Mouse (Mus musculus) Patski (cell line): ENCODE data around the gene Dda1. TPM values are rescaled to one million over a fixed set of nuclear protein-coding genes. Genes with fewer than 3 reads are reported as not detected.
"Not testable (repeated sequence)": the region's sequence is repeated elsewhere in the genome, so short reads cannot be mapped to it uniquely, and the experiment has no call there.

Source experiments
- ATAC-seq: fragments of 100-300 bp; one replicate; pipeline ENCODE4 v1.8.0; 2021
- CTCF ChIA-PET: fragments of 350-600 bp; sonication (Branson Sonifier 250); formaldehyde crosslinking; loops from one replicate; lab custom pipeline; 2022; ENCODE audit warnings: inconsistent platforms; lab: Charles Lee
- POLR2A ChIA-PET: fragments of 350-600 bp; sonication (Branson Sonifier 250); formaldehyde crosslinking; loops from one replicate; lab custom pipeline; 2022; ENCODE audit warnings: antibody characterized with exemption, inconsistent platforms; lab: Charles Lee
- DNase-seq: peaks from one replicate; pipeline ENCODE4 v3.0.0-alpha.2; 2011; ENCODE audit warnings: low read depth, low spot score
- H3K27me3 ChIP-seq: fragments of 371-371 bp; one replicate; pipeline ENCODE4 v1.5.1; 2021
- CTCF ChIP-seq: fragments of 100-300 bp; IDR thresholded peaks from one replicate; pipeline ENCODE4 v1.5.1; 2021
- in situ Hi-C: fragments of 300-500 bp; cut with MboI; formaldehyde crosslinking; loops from 3 replicates; pipeline ENCODE4 v1.11.1; 2018; ENCODE audit warnings: low pct_unique_long_range_greater_than_20kb, mixed read lengths
- polyA plus RNA-seq: library from polyadenylated mRNA; unstranded; gene quantifications from one replicate; pipeline ENCODE4 v1.2.3, GENCODE M21; 2021

The Dda1 gene
- 67.8 TPM for polyA plus RNA-seq

GRCm38 (mm10) chr8:71468916-71469315, at the start of gene Dda1:
TSS of gene Dda1 (plus strand) at chr8:71469199.
- peak; percentile 61 for ATAC-seq
- CTCF ChIA-PET: interaction anchor here (0.9 kb wide), 1 partner anchor 50 kb away, joined by 4 read pairs; no protein-coding TSS in a partner anchor
- POLR2A ChIA-PET: interaction anchor here (1.8 kb wide), 1 partner anchor 19 kb away, joined by 6 read pairs; the partner anchor contains the start of gene Gtpbp3
- peak; percentile 88 for DNase-seq
- in situ Hi-C loops: no loop called here
- H3K27me3 ChIP-seq: no peaks in the 10 kb centered on the region
- TF ChIP-seq CTCF: no peak

GRCm38 (mm10) chr8:71422121-71422520, 46.9 kb upstream of the Dda1 start:
- no peak for ATAC-seq

GRCm38 (mm10) chr8:71432935-71433334, 36.1 kb upstream of the Dda1 start:
- ATAC-seq, in situ Hi-C loops, CTCF ChIA-PET, DNase-seq, POLR2A ChIA-PET: not testable (repeated sequence)
- H3K27me3 ChIP-seq: peaks cover 13% of the 10 kb centered on the region

More at GRCm38 (mm10) chr8:71422121-71422520, 46.9 kb upstream of the Dda1 start:
- ChIA-PET CTCF (no interaction called here), POLR2A (no interaction called here)
- no peak for DNase-seq
- in situ Hi-C loops: no loop called here
- peaks cover 2% of the 10 kb centered on the region for H3K27me3 ChIP-seq
- TF ChIP-seq CTCF: no peak

- CTCF ChIA-PET: interaction anchor here (1.0 kb wide), 1 partner anchor 27 kb away, joined by 3 read pairs; no protein-coding TSS in a partner anchor
- in situ Hi-C loops: no loop called here
Observed at GRCm38 (mm10) chr8:71437041-71437440, 32.0 kb upstream of the Dda1 start.

GRCm38 (mm10) chr8:71441404-71441803, 27.6 kb upstream of the Dda1 start:
- CTCF ChIA-PET: interaction anchor here (0.7 to 4.1 kb wide), 8 partner anchors 16 to 89 kb away, joined by 3 to 29 read pairs (median 6); partner anchors contain the start of genes Abhd8 and Mrpl34
- DNase-seq: peak; percentile 15
- no peak for ATAC-seq
- TF ChIP-seq CTCF: no peak
- H3K27me3 ChIP-seq: peaks cover 9% of the 10 kb centered on the region
- POLR2A ChIA-PET: no interaction called here
- in situ Hi-C loops: loop anchor here (5.0 kb wide), 1 partner anchor 81 kb away; no protein-coding TSS in a partner anchor

More at GRCm38 (mm10) chr8:71437041-71437440, 32.0 kb upstream of the Dda1 start:
- ATAC-seq: no peak
- TF ChIP-seq CTCF: no peak
- POLR2A ChIA-PET: no interaction called here
- peaks cover 13% of the 10 kb centered on the region for H3K27me3 ChIP-seq
- no peak for DNase-seq

- POLR2A ChIA-PET: no interaction called here
- ATAC-seq: no peak
- no peak for DNase-seq
- in situ Hi-C loops: no loop called here
- CTCF ChIA-PET: interaction anchor here (1.3 to 4.1 kb wide), 2 partner anchors 74 to 85 kb away, joined by 5 to 29 read pairs; no protein-coding TSS in a partner anchor
- no peaks in the 10 kb centered on the region for H3K27me3 ChIP-seq
- no peak for TF ChIP-seq CTCF
Observed at GRCm38 (mm10) chr8:71445096-71445495, 23.9 kb upstream of the Dda1 start.

- CTCF ChIA-PET: no interaction called here
- in situ Hi-C loops: no loop called here
- no peak for TF ChIP-seq CTCF
Observed at GRCm38 (mm10) chr8:71451337-71451736, 17.7 kb upstream of the Dda1 start.

GRCm38 (mm10) chr8:71451777-71452176, 17.2 kb upstream of the Dda1 start:
- TF ChIP-seq CTCF: no peak
- peaks cover 4% of the 10 kb centered on the region for H3K27me3 ChIP-seq
- ChIA-PET CTCF (interaction anchor here (1.8 kb wide), 1 partner anchor 9 kb away, joined by 6 read pairs; no protein-coding TSS in a partner anchor), POLR2A (no interaction called here)
- no peak for DNase-seq
- in situ Hi-C loops: no loop called here
- no peak for ATAC-seq

More at GRCm38 (mm10) chr8:71451337-71451736, 17.7 kb upstream of the Dda1 start:
- POLR2A ChIA-PET: no interaction called here
- DNase-seq: no peak
- no peak for ATAC-seq
- peaks cover 4% of the 10 kb centered on the region for H3K27me3 ChIP-seq

- in situ Hi-C loops: no loop called here
- peaks cover 4% of the 10 kb centered on the region for H3K27me3 ChIP-seq
- CTCF ChIA-PET: interaction anchor here (1.8 kb wide), 1 partner anchor 10 kb away, joined by 6 read pairs; no protein-coding TSS in a partner anchor
- TF ChIP-seq CTCF: no peak
- ATAC-seq (no peak), DNase-seq (no peak)
- POLR2A ChIA-PET: interaction anchor here (2.5 kb wide), 1 partner anchor 11 kb away, joined by 7 read pairs; the partner anchor contains the start of genes Abhd8 and Mrpl34
Observed at GRCm38 (mm10) chr8:71452669-71453068, 16.3 kb upstream of the Dda1 start.

GRCm38 (mm10) chr8:71454668-71455067, 14.3 kb upstream of the Dda1 start:
- CTCF ChIA-PET: interaction anchor here (0.7 kb wide), 1 partner anchor 12 kb away, joined by 4 read pairs; no protein-coding TSS in a partner anchor

GRCm38 (mm10) chr8:71456906-71457305, 12.1 kb upstream of the Dda1 start:
- in situ Hi-C loops: no loop called here
- CTCF ChIA-PET: interaction anchor here (1.1 kb wide), 1 partner anchor 15 kb away, joined by 5 read pairs; no protein-coding TSS in a partner anchor
- POLR2A ChIA-PET: no interaction called here
- ATAC-seq: no peak
- DNase-seq: no peak
- peaks cover 4% of the 10 kb centered on the region for H3K27me3 ChIP-seq
- no peak for TF ChIP-seq CTCF

More at GRCm38 (mm10) chr8:71454668-71455067, 14.3 kb upstream of the Dda1 start:
- in situ Hi-C loops: no loop called here
- ATAC-seq (no peak), DNase-seq (no peak)
- TF ChIP-seq CTCF: no peak
- POLR2A ChIA-PET: interaction anchor here (2.5 kb wide), 1 partner anchor 9 kb away, joined by 7 read pairs; the partner anchor contains the start of genes Abhd8 and Mrpl34
- H3K27me3 ChIP-seq: peaks cover 4% of the 10 kb centered on the region
